ENCODE assay signal across 13 mouse cellular contexts in the genomic region with DNA sequence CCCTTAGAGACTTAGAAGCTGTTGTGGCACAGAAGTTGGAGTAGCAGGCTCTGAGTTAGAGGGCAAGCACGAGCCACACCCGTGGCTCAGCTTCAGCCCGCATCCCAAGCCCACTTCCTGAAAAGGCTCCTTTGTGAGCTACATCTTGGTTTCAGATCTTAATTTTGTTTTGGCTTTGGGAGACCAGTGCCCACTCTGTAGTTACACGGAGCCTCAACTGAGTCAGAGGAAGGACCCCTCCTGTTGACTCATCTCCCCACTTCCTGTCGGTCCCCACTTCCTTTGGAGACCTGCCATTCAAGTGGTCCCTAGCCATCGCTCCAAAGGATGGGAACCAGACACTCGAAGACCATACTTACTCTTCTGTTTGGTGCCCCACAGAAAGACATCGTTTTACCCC. TPM values are rescaled to one million over a fixed set of nuclear protein-coding genes. Genes with fewer than 3 reads are reported as not detected.
DNase-seq lines count a peak whose midpoint lies in the region; ATAC-seq lines count a peak whose summit lies in the region.
"Had no signal": no experiment of that assay in that cellular context is flagged by ENCODE, and none has a peak within 500 bp of the region (broad histone marks: within the 10 kb centered on the region; RNA-seq: fewer than 3 reads in every experiment).

No protein-coding gene starts in this region.

- no peak overlapping the region for H3K4me3 ChIP-seq in midbrain, embryonic 13.5 days (replicated peaks)
- H3K4me3 ChIP-seq: embryonic facial prominence, embryonic 13.5 days; intestine, embryonic 15.5 days had no signal

- no peaks in the 10 kb centered on the region for H3K27me3 ChIP-seq in midbrain, embryonic 13.5 days
- H3K27me3 ChIP-seq: embryonic facial prominence, embryonic 13.5 days; intestine, embryonic 15.5 days had no signal

- WGBS in midbrain, embryonic 13.5 days: 86% methylated on average over 8 of the region's 8 CpGs

- H3K4me1 ChIP-seq in midbrain, embryonic 13.5 days (replicated peaks): peaks cover 12% of the 10 kb centered on the region
- H3K4me1 ChIP-seq: intestine, embryonic 15.5 days had no signal

- no peaks in the 10 kb centered on the region for H3K36me3 ChIP-seq in midbrain, embryonic 13.5 days
- H3K36me3 ChIP-seq: embryonic facial prominence, embryonic 13.5 days; intestine, embryonic 15.5 days had no signal

- no peak overlapping the region for H3K4me2 ChIP-seq in midbrain, embryonic 13.5 days (replicated peaks)
- H3K4me2 ChIP-seq: embryonic facial prominence, embryonic 13.5 days; intestine, embryonic 15.5 days had no signal

- no peak overlapping the region for H3K9ac ChIP-seq in midbrain, embryonic 13.5 days (replicated peaks)
- H3K9ac ChIP-seq: embryonic facial prominence, embryonic 13.5 days; intestine, embryonic 15.5 days; liver, postnatal 0 days had no signal

- H3K27ac ChIP-seq in midbrain, embryonic 13.5 days: no peak overlapping the region
- H3K27ac ChIP-seq: embryonic facial prominence, embryonic 13.5 days; intestine, embryonic 15.5 days had no signal

- H3K9me3 ChIP-seq in midbrain, embryonic 13.5 days: no peaks in the 10 kb centered on the region
- H3K9me3 ChIP-seq: intestine, embryonic 15.5 days had no signal

- DNase-seq in thymus, postnatal 0 days (ENCODE audit: low spot score): peak; percentile 29
- no peak for DNase-seq in thymus, postnatal 10 days (ENCODE audit: low spot score in 2 of 2)
- DNase-seq in NIH3T3 (ENCODE audit: low read depth): peak; percentile 31
- no peak for DNase-seq in spleen, postnatal 10 days (ENCODE audit: low spot score in 2 of 2)
- no peak for DNase-seq in lung, postnatal 36 days
- DNase-seq: adrenal gland, postnatal 25 days; kidney, postnatal 10 days; liver, postnatal 0 days; right cerebral cortex, postnatal 4 days had no signal

- peak; percentile 78 for ATAC-seq in inflammation-experienced regulatory T-cells, adult 6 months
- no peak for ATAC-seq in midbrain, embryonic 13.5 days
- ATAC-seq: intestine, embryonic 15.5 days; liver, postnatal 0 days had no signal

RNA-seq across cellular contexts. Expression of gene Ank, which starts 51.5 kb away (rescaled TPM):
- polyA plus RNA-seq in thymus, postnatal 0 days (2015; fragmentation: Nextera tagmentation; extraction: Ambion mirVana): 3.1 and 3.6 TPM in 2 replicates
- polyA plus RNA-seq in inflammation-experienced regulatory T-cells, adult 6 months (2017; shearing (Covaris generic)): 10 to 100 TPM; 12.4 to 20.7 (median 19.4) TPM
- polyA plus RNA-seq in midbrain, embryonic 13.5 days (2015; fragmentation: Nextera tagmentation; extraction: Ambion mirVana): 9.9 and 11.5 TPM in 2 replicates

Comparison
In these comparisons a context has a peak if more than half of its experiments do, and no peak if none do; other contexts are left out.
1. DNase-seq: peak in thymus, postnatal 0 days (single experiment) and NIH3T3 (single experiment); none in thymus, postnatal 10 days (0 of 2), spleen, postnatal 10 days (0 of 2) and lung, postnatal 36 days (single experiment).